Mouse (Mus musculus) heart, embryonic 15.5 days (tissue): ENCODE measurements around the gene Tubb4a. TPM values are rescaled to one million over a fixed set of nuclear protein-coding genes. Genes with fewer than 3 reads are reported as not detected.
A peak's percentile ranks its signal among the peaks of the same experiment; 100 is the strongest.

Experiments used
- ATAC-seq: fragments of 200-750 bp; cut with Nextera tagmentation; replicated peaks from 2 replicates; pipeline ENCODE4 v1.8.0; 2017; ENCODE audit warnings: low read depth, moderate TSS enrichment; ENCODE audit not compliant: insufficient number of reproducible peaks, insufficient read depth, low FRiP score
- H3K27ac ChIP-seq: fragments of 300-500 bp; sonication (generic); 2 replicates; pipeline ENCODE4 v1.5.1; 2015; ENCODE audit warnings: mild to moderate bottlenecking, inconsistent platforms
- H3K27me3 ChIP-seq: fragments of 300-500 bp; sonication (generic); 2 replicates; pipeline ENCODE4 v1.6.1; 2015; ENCODE audit warnings: inconsistent platforms
- H3K36me3 ChIP-seq: fragments of 300-500 bp; sonication (generic); 2 replicates; pipeline ENCODE4 v1.6.1; 2015; ENCODE audit warnings: mild to moderate bottlenecking, inconsistent platforms
- H3K4me1 ChIP-seq: fragments of 300-500 bp; sonication (generic); replicated peaks from 2 replicates; pipeline ENCODE4 v1.6.1; 2015; ENCODE audit warnings: inconsistent platforms
- H3K4me2 ChIP-seq: fragments of 300-500 bp; sonication (generic); 2 replicates; pipeline ENCODE4 v1.6.1; 2015; ENCODE audit warnings: inconsistent platforms, mild to moderate bottlenecking, moderate library complexity
- H3K4me3 ChIP-seq: fragments of 300-500 bp; sonication (generic); 2 replicates; pipeline ENCODE4 v1.5.1; 2015; ENCODE audit warnings: mild to moderate bottlenecking, inconsistent platforms
- H3K9ac ChIP-seq: fragments of 300-500 bp; sonication (generic); 2 replicates; pipeline ENCODE4 v1.6.1; 2015; ENCODE audit warnings: mild to moderate bottlenecking, inconsistent platforms
- H3K9me3 ChIP-seq: fragments of 300-500 bp; sonication (generic); replicated peaks from 2 replicates; pipeline ENCODE4 v1.6.1; 2016; ENCODE audit warnings: inconsistent platforms
- WGBS: fragments of 180-500 bp; shearing (Covaris S2); methylation state at CpG from one replicate; pipeline ENCODE4 v1.1.7; 2015; ENCODE audit warnings: mixed read lengths; 5-methylcytosine and 5-hydroxymethylcytosine counted together
- polyA plus RNA-seq: library from polyadenylated mRNA; unstranded; fragments of >200 nt; fragmentation: Nextera tagmentation; extraction: Ambion mirVana; gene quantifications from 2 replicates; pipeline ENCODE4 v1.2.1, GENCODE M21; 2015

Tubb4a gene
- polyA plus RNA-seq, 1 experiment from 2014 or later: 5.6 TPM

DNA sequence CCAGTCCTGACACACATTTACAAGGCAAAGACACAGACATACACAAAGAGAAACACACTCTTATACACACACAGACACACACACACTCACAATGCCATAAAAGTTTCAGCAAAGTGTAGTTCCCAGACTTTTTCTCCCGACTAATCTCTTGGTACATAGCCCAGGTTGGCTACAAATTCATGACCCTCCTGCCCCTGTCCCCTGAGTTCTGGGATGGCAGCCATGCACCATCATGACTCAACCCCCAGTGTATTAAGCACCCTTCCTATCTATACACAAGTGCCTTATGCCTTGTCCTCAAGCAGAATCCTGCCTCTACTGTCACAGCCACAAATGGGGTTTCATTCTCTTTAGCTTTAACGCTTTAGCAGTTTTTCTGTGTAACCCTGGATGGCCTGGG, 29.2 kb upstream of the Tubb4a start:
- Histone ChIP-seq H3K27ac (no peak overlapping the region), H3K4me2 (no peak overlapping the region), H3K27me3 (no peaks in the 10 kb centered on the region), H3K4me1 (peaks cover 4% of the 10 kb centered on the region), H3K4me3 (no peak overlapping the region), H3K9ac (no peak overlapping the region), H3K36me3 (no peaks in the 10 kb centered on the region), H3K9me3 (no peaks in the 10 kb centered on the region)
- no peak for ATAC-seq
- WGBS: 56% methylated on average over 2 of the region's 2 CpGs

DNA sequence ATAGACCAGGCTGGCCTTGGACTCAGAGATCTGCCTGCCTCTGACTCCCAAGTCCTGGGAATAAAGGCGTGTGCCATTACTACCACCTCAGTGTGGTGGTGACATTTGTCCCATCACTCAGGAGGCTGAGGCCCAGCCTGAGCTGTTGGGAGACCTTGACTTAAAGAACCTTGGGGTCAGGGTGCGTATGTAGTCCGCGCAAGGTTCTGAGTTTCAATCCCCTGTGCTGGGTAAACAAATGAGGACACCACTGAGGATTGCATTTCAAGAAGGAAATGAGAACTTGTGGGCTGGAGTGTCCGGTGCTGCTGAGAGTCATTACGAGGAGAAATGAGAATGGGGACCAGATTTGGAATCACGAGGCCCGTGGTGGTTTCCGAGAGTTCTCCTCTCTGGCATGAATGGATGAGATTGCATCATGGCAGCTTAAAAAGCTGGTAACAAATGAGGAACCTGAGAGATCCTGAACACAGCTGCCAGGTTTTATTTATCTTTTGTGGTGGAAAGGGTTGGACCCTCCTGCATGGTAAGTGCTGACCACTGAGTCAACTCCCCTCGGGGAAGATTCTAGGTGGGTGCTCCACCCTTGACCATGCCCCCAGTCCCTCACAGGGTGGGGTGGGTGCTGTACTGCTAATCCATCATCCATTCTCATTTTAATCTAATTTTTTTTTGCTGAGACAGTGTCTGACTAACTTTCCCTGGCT, 25.3 kb upstream of the Tubb4a start:
- no peak overlapping the region for H3K4me2 ChIP-seq
- no peaks in the 10 kb centered on the region for H3K27me3 ChIP-seq
- H3K27ac ChIP-seq: no peak overlapping the region
- H3K4me1 ChIP-seq: no peaks in the 10 kb centered on the region
- H3K9ac ChIP-seq: no peak overlapping the region
- no peaks in the 10 kb centered on the region for H3K36me3 ChIP-seq
- WGBS: 80% methylated on average over 10 of the region's 10 CpGs
- no peak overlapping the region for H3K4me3 ChIP-seq
- no peak for ATAC-seq
- no peaks in the 10 kb centered on the region for H3K9me3 ChIP-seq

DNA sequence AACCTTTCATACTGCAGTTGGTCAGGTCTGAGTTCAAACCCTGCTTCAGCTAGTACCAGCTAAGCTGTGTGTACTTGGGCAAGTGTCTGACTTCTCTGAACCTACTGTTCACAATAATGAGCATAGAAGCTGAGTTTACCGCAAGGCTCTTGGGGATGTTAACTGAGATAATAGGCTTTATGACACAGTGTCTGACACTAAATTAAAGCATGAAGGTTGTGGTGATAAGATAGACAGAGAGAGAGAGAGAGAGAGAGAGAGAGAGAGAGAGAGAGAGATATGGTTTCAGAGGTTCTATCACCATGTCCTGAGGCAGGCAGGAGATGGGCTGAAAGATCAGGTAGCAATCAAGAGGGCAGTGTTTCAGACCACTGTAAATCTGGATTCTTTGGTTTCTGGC, 22.4 kb upstream of the Tubb4a start:
- H3K27ac ChIP-seq: no peak overlapping the region

DNA sequence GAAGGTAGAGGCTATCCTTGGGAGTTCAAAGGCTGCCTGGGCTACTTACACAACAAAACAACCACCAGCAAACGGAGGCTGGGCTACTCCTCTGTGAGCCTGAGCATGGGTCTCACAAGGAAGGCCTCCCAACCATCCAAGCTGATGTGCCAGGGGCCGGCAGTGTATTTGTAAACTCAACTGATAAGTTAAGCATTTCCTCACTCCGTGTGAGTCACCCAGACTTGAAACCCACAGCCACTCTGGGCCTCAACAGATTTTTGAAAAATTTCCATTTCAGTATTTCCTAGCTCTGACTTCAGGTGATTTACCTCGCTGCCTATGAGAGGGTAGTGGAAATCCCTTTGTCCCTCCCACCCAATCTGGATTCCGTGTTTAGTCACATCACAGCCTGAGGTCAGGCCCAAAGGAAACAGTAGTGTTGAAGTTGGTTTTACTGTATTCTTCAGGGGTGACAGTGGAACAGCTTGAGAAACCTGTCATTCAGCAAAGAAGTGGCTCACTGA, 21.1 kb upstream of the Tubb4a start:
- Histone ChIP-seq H3K4me3 (no peak overlapping the region), H3K27ac (no peak overlapping the region), H3K4me1 (peaks cover 16% of the 10 kb centered on the region), H3K36me3 (no peaks in the 10 kb centered on the region), H3K9me3 (no peaks in the 10 kb centered on the region), H3K9ac (no peak overlapping the region), H3K4me2 (no peak overlapping the region), H3K27me3 (no peaks in the 10 kb centered on the region)
- WGBS: 38% methylated on average over 5 of the region's 5 CpGs
- ATAC-seq: no peak

More for the DNA sequence above, 22.4 kb upstream of the Tubb4a start:
- Histone ChIP-seq H3K4me2 (no peak overlapping the region), H3K4me1 (peaks cover 9% of the 10 kb centered on the region), H3K27me3 (no peaks in the 10 kb centered on the region), H3K9ac (no peak overlapping the region), H3K36me3 (no peaks in the 10 kb centered on the region), H3K4me3 (no peak overlapping the region), H3K9me3 (no peaks in the 10 kb centered on the region)
- no peak for ATAC-seq
- 73% methylated on average over 1 of the region's 1 CpGs for WGBS

DNA sequence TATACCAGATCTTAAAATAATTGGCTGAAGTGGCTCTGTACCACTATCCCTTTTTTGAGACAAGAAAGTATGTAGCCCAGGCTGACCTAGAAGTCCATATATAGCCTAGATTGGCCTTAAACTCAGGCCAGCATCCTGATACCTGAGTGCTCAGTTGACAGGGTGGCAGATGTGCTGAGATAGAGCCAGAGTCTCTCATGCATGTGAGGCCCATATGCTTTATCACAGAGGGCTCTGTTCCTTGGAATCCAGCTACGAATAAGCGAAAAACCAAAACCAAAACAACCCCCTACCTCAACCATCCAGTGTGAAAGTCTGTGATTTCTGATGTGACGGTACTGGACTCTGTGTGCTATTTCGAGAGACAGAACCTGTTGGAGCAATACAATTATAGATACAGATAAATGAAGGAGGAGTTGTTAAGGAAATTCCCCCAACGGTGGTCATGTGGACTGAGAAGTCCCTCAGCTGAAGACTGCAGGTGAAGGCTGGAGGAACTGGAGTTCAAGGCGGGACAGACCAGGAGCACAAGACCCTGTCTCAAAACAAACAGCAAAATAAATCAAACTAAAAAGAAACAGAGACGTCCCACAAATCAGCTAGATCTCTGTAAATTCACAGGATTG, 20.6 kb upstream of the Tubb4a start:
- Histone ChIP-seq H3K27me3 (no peaks in the 10 kb centered on the region), H3K4me3 (no peak overlapping the region), H3K4me2 (no peak overlapping the region), H3K36me3 (no peaks in the 10 kb centered on the region), H3K9me3 (no peaks in the 10 kb centered on the region), H3K27ac (no peak overlapping the region), H3K4me1 (peaks cover 16% of the 10 kb centered on the region), H3K9ac (no peak overlapping the region)
- WGBS: 77% methylated on average over 7 of the region's 7 CpGs
- no peak for ATAC-seq

DNA sequence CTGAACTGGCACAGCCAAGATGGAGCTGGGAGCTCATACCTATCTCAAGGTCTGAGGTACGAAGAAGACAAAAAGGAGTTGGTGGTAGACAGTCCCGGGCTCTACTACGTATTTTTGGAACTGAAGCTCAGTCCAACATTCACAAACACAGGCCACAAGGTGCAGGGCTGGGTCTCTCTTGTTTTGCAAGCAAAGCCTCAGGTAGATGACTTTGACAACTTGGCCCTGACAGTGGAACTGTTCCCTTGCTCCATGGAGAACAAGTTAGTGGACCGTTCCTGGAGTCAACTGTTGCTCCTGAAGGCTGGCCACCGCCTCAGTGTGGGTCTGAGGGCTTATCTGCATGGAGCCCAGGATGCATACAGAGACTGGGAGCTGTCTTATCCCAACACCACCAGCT, 19.5 kb upstream of the Tubb4a start:
- Histone ChIP-seq H3K9ac (no peak overlapping the region), H3K4me3 (no peak overlapping the region), H3K36me3 (no peaks in the 10 kb centered on the region), H3K9me3 (no peaks in the 10 kb centered on the region), H3K27ac (no peak overlapping the region), H3K4me2 (no peak overlapping the region), H3K4me1 (peaks cover 16% of the 10 kb centered on the region), H3K27me3 (no peaks in the 10 kb centered on the region)
- WGBS: 81% methylated on average over 5 of the region's 5 CpGs
- no peak for ATAC-seq

DNA sequence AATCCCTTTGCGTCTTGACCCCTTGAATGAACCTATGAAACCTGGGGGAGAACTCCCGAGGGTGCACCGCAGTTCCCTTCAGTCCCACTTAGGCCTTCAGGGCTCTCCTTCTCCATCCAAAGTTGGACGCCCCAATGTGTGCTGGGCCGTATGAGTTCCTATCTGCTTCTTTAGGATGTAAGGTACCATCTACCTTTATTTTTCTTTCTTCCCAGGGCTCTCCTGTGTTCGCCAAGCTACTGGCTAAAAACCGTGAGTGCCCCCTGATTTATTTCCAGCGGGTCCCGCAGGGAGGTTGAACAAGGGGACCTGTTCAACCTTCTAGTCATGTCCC, 18.4 kb upstream of the Tubb4a start:
- H3K4me2 ChIP-seq: peak overlapping the region; percentile 95
- H3K4me3 ChIP-seq: peak overlapping the region; percentile 68
- H3K4me1 ChIP-seq: peaks cover 16% of the 10 kb centered on the region
- H3K27ac ChIP-seq: no peak overlapping the region
- H3K9ac ChIP-seq: no peak overlapping the region
- H3K27me3 ChIP-seq: no peaks in the 10 kb centered on the region
- no peaks in the 10 kb centered on the region for H3K36me3 ChIP-seq
- no peaks in the 10 kb centered on the region for H3K9me3 ChIP-seq
- WGBS: 20% methylated on average over 9 of the region's 9 CpGs
- no peak for ATAC-seq

DNA sequence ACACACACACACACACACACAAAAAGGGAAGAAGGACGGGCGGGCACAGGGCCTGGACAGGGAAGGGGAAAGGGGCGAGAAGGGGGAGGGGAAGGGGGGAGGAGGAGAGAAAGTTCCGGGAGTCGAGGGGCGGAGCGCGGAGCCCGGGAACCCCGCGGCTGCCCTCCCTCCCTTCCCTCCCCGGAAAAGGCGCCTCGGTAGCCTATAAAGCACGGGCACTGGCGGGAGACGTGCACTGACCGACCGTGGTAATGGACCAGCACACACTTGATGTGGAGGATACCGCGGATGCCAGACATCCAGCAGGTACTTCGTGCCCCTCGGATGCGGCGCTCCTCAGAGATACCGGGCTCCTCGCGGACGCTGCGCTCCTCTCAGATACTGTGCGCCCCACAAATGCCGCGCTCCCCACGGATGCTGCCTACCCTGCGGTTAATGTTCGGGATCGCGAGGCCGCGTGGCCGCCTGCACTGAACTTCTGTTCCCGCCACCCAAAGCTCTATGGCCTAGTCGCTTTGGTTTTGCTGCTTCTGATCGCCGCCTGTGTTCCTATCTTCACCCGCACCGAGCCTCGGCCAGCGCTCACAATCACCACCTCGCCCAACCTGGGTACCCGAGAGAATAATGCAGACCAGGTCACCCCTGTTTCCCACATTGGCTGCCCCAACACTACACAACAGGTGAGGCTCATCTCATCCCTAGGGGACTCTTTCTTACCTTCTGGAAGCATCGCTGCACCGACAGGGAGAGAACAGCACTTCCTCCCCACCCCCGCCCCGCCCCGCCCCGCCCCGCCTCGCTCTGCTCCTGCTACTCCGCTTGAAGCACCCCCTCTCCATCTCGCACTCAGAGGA, 17.8 kb upstream of the Tubb4a start, which contains the start of gene Tnfsf9:
Gene Tnfsf9, plus strand, starts transcription at position 145 of the 854 bp plus-strand sequence.
- Histone ChIP-seq H3K4me1 (peaks cover 16% of the 10 kb centered on the region), H3K9me3 (no peaks in the 10 kb centered on the region), H3K9ac (peak within 1 kb of the TSS; percentile 63), H3K4me3 (peak within 1 kb of the TSS; percentile 68), H3K36me3 (no peaks in the 10 kb centered on the region), H3K27ac (peak within 1 kb of the TSS; percentile 26; the same call in 1 of the 2 replicates), H3K27me3 (no peaks in the 10 kb centered on the region), H3K4me2 (peak within 1 kb of the TSS; percentile 95)
- WGBS: under 1% methylated on average over 59 of the region's 61 CpGs
- ATAC-seq: peak; percentile 69

DNA sequence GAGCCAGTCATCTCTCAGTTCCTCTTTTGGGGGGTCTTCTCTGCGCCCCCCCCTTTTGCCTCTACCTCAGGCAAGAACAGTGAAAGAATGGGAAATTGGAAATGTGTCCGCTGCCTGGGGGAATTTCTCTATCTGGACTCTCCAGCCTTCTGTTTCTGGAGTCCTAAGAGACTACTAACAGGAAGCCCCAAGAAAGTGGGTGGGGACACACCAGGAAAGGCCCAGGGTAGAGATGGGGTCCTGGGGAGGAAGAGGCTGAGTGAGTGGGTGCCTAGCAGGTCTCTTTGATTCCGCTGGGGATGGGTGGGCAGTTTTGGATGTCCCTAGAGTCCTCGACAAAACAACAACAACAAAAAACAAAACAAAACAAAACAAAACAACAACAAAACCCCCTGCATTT, 16.9 kb upstream of the Tubb4a start:
- no peaks in the 10 kb centered on the region for H3K27me3 ChIP-seq
- peak overlapping the region; percentile 68 for H3K4me3 ChIP-seq
- H3K4me1 ChIP-seq: peaks cover 16% of the 10 kb centered on the region
- H3K27ac ChIP-seq: no peak overlapping the region
- ATAC-seq: no peak
- 35% methylated on average over 4 of the region's 4 CpGs for WGBS
- no peaks in the 10 kb centered on the region for H3K9me3 ChIP-seq
- H3K4me2 ChIP-seq: peak overlapping the region; percentile 95
- no peaks in the 10 kb centered on the region for H3K36me3 ChIP-seq
- H3K9ac ChIP-seq: no peak overlapping the region

DNA sequence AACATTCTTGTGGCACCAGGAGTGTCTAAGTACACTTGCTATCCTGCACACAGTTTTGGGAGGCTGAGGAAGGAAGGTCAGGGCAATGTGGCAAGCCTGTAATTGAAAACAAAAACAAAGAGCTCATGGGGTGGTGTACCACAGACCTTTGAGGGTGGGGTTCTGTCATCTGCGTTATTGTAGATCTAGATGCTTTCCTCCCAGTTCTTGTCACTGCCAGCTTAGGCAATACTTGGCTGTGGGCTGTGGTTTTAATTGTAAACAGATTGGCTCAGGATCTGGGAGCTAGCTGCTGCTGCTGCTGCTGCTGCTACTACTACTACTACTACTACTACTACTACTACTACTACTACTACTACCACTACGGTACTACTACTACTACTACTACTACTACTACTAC, 14.7 kb upstream of the Tubb4a start:
- no peak overlapping the region for H3K27ac ChIP-seq
- H3K4me3 ChIP-seq: no peak overlapping the region
- H3K4me2 ChIP-seq: no peak overlapping the region
- no peak overlapping the region for H3K9ac ChIP-seq
- H3K27me3 ChIP-seq: no peaks in the 10 kb centered on the region
- ATAC-seq: no peak
- no peaks in the 10 kb centered on the region for H3K36me3 ChIP-seq
- H3K9me3 ChIP-seq: no peaks in the 10 kb centered on the region
- H3K4me1 ChIP-seq: peaks cover 16% of the 10 kb centered on the region
- WGBS: 83% methylated on average over 2 of the region's 2 CpGs

DNA sequence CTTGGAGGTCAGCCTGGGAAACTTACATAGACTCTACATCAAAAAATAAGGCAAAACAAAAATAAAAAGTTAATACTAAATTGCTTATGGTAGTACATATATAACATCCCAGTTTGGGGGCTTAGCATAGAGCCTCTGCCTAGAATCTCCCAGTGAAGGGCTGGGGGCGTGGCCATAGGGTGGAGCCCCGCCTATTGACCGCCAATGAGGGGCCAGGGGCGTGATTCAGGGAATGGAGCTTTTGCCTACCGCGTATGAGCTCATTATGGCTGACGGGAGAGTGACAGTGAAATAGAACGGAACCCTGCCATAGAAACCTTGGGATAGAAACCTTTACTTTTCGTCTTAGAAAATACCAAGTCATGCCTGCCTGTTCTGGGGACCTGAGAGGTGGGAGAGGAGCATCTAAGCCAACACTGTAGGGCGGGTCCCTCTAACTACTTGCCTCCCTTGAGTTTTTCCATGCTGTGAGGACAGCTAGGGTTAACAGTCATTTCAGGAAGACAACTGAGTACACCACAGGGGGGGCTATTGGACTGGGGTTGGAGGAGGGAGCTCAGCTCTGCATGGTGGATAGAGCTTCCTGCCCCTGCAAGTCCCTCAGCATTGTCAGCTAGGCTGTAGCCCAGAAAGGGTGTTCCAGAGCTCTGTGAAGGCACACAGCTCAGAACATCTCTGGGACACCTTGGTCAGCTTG, 12.2 kb upstream of the Tubb4a start:
- 8% methylated on average over 10 of the region's 10 CpGs for WGBS
- Histone ChIP-seq H3K4me2 (no peak overlapping the region), H3K9me3 (no peaks in the 10 kb centered on the region), H3K9ac (no peak overlapping the region), H3K27ac (no peak overlapping the region), H3K27me3 (peaks cover 8% of the 10 kb centered on the region), H3K4me1 (peaks cover 13% of the 10 kb centered on the region), H3K36me3 (no peaks in the 10 kb centered on the region), H3K4me3 (no peak overlapping the region)
- ATAC-seq: no peak
